Mouse (Mus musculus) forebrain, embryonic 13.5 days (tissue): ENCODE measurements around the gene Dbp. TPM values are rescaled to one million over a fixed set of nuclear protein-coding genes. Genes with fewer than 3 reads are reported as not detected.

Source experiments
- ATAC-seq: fragments of 200-750 bp; cut with Nextera tagmentation; 2 replicates; pipeline ENCODE4 v1.8.0; 2017
- H3K27ac ChIP-seq: fragments of 300-500 bp; sonication (generic); 2 replicates; pipeline ENCODE4 v1.5.1; 2015; ENCODE audit warnings: inconsistent platforms, mild to moderate bottlenecking, moderate library complexity
- H3K27me3 ChIP-seq: fragments of 300-500 bp; sonication (generic); 2 replicates; pipeline ENCODE4 v1.6.1; 2015; ENCODE audit warnings: mild to moderate bottlenecking, inconsistent platforms
- H3K36me3 ChIP-seq: fragments of 300-500 bp; sonication (generic); 2 replicates; pipeline ENCODE4 v1.6.1; 2015; ENCODE audit warnings: mild to moderate bottlenecking, inconsistent platforms; ENCODE audit not compliant: poor library complexity, severe bottlenecking
- H3K4me1 ChIP-seq: fragments of 300-500 bp; sonication (generic); 2 replicates; pipeline ENCODE4 v1.6.1; 2015; ENCODE audit warnings: inconsistent platforms
- H3K4me2 ChIP-seq: fragments of 300-500 bp; sonication (generic); 2 replicates; pipeline ENCODE4 v1.6.1; 2015; ENCODE audit warnings: inconsistent platforms, mild to moderate bottlenecking, moderate library complexity
- H3K4me3 ChIP-seq: fragments of 300-500 bp; sonication (generic); 2 replicates; pipeline ENCODE4 v1.5.1; 2015; ENCODE audit warnings: mild to moderate bottlenecking, inconsistent platforms
- H3K9ac ChIP-seq: fragments of 300-500 bp; sonication (generic); 2 replicates; pipeline ENCODE4 v1.6.1; 2015; ENCODE audit warnings: mild to moderate bottlenecking, inconsistent platforms
- H3K9me3 ChIP-seq: fragments of 300-500 bp; sonication (generic); replicated peaks from 2 replicates; pipeline ENCODE4 v1.6.1; 2016; ENCODE audit warnings: inconsistent platforms
- WGBS: fragments of 180-500 bp; shearing (Covaris S2); methylation state at CpG from one replicate; pipeline ENCODE4 v1.1.7; 2015; 5-methylcytosine and 5-hydroxymethylcytosine counted together
- polyA plus RNA-seq: library from polyadenylated mRNA; unstranded; fragments of >200 nt; fragmentation: Nextera tagmentation; extraction: Ambion mirVana; gene quantifications from 2 replicates; pipeline ENCODE4 v1.2.1, GENCODE M21; 2015

The Dbp gene
- polyA plus RNA-seq, 1 experiment from 2014 or later, result 2.5 TPM

DNA sequence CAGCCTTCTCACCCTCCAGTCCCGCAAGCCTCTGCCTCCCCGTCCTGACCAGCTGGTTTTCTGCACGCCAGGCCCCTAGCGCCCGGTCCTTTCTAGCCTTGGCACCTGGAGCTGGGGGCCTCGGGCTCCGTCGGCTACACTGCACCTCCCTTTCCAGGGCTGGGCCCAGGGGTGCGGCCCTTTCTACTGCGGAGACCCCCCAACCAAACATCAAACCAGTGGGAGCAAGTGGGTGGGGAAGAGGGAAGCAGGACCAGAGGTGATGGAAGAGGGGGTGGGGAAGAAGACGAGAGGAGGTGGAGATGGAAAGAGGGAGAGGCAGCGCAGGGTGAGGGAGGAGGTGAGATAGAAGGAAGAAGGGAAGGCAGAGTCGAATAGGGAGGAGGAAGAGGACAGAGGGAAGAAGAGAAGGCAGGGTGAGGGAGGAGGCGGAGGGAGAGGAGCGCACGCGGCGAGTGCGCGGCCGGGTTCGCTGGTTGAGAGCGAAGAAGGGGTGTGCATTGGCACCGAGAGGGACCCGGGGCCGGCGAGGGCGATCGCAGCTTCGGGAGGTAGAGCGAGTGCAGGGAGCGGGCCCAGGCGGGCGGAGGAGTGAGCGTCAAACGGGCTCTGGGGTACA, 5.3 kb upstream of the Dbp start, which contains the start of gene Car11:
Car11 (plus strand) TSS at position 321 of the 619 bp plus-strand sequence.
- WGBS, result 1% methylated on average over 36 of the region's 36 CpGs
- no peak for ATAC-seq
- H3K4me3 ChIP-seq, result peak within 1 kb of the TSS; percentile 47
- no peaks in the 10 kb centered on the region for H3K36me3 ChIP-seq
- H3K4me1 ChIP-seq, result peaks cover 39% of the 10 kb centered on the region
- peaks cover 27% of the 10 kb centered on the region for H3K27me3 ChIP-seq
- H3K9me3 ChIP-seq, result no peaks in the 10 kb centered on the region
- H3K4me2 ChIP-seq, result peak within 1 kb of the TSS; percentile 83
- peak within 1 kb of the TSS; percentile 51 for H3K27ac ChIP-seq
- peak within 1 kb of the TSS; percentile 71 for H3K9ac ChIP-seq

DNA sequence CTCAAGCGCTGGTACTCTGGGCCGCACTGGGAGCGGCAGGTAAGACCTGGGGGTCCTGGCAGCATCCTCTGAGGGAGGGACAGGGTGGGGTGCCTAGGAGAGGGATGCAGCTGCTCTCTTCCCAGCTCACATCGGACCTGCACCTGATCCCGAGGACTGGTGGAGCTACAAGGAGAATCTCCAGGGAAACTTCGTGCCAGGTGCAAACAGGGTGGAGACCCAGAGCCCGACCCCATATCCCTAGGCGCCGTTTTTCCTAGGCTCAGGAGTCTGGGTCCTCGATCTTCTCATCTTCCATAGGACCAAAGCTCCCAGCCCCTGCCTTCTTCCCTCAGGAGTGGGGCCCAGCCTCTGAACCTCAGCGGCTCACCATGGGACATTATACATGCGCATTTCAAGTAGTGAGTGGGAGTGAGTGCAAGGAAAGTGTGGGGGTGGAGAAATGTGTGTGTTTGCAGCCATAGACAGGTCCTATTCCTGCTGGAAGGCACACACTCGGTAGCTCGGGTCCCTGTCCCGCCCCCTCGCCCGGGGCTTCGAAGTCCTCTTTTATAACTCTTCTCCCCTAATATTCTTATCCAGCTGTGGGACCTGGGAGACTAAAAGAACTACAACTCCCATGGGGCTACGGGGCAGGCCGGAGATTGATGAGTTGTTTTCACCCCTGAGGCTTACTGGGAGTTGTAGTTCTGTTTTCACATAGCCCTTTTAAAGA, 4.4 kb upstream of the Dbp start:
- no peaks in the 10 kb centered on the region for H3K9me3 ChIP-seq
- H3K4me1 ChIP-seq, result peaks cover 44% of the 10 kb centered on the region

DNA sequence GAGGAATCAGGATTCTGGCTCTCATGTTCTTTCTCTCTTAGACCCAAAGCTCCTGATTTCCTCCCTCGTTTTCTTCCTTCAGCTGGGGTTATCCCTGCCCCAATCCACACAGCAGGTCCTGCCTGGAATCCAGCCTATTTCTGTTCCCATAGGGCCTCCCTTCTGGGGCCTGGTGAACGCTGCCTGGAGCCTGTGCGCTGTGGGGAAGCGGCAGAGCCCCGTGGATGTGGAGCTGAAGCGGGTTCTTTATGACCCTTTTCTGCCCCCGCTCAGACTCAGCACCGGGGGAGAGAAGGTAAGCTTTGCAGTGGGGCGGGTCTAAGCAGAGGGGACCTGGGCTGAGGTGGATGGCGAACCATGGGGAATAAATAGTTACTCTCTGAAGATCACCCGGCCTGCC, 3.8 kb upstream of the Dbp start:
- H3K4me3 ChIP-seq, result peak overlapping the region; percentile 47
- H3K27ac ChIP-seq, result peak overlapping the region; percentile 49; the same call in 1 of the 2 replicates
- no peaks in the 10 kb centered on the region for H3K9me3 ChIP-seq
- H3K4me2 ChIP-seq, result peak overlapping the region; percentile 83
- H3K27me3 ChIP-seq, result peaks cover 27% of the 10 kb centered on the region
- WGBS, result 30% methylated on average over 11 of the region's 11 CpGs
- H3K9ac ChIP-seq, result peak overlapping the region; percentile 51
- no peaks in the 10 kb centered on the region for H3K36me3 ChIP-seq
- peaks cover 50% of the 10 kb centered on the region for H3K4me1 ChIP-seq
- no peak for ATAC-seq

More for the DNA sequence above, 4.4 kb upstream of the Dbp start:
- Histone ChIP-seq H3K36me3 (no peaks in the 10 kb centered on the region), H3K4me3 (peak overlapping the region; percentile 47), H3K9ac (peak overlapping the region; percentile 71), H3K4me2 (peak overlapping the region; percentile 83), H3K27ac (peak overlapping the region; percentile 51), H3K27me3 (peaks cover 27% of the 10 kb centered on the region)
- peak; percentile 32 for ATAC-seq
- WGBS, result under 1% methylated on average over 19 of the region's 20 CpGs

DNA sequence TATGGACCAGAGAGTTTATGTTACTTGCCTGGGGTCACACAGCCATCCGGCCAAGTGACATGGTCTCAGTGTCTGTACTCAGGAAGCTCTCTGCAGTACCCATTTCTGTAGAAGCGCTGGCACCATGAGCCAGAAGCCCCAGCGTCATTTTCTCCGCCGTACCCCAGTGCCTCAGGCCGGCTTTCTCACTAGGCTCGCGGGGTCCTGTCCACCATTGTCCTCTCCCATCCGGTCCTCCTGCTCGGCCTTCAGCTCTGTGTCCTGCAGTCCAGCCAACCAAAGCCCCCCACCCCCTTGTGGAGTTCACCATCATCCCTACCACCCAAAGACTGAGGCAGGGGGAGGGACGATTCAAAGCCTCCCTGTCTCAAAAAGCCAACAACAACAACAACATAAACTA, 3.3 kb upstream of the Dbp start:
- Histone ChIP-seq H3K4me1 (peaks cover 55% of the 10 kb centered on the region), H3K9me3 (no peaks in the 10 kb centered on the region), H3K27me3 (peaks cover 27% of the 10 kb centered on the region), H3K36me3 (no peaks in the 10 kb centered on the region), H3K27ac (no peak overlapping the region), H3K4me3 (no peak overlapping the region), H3K9ac (peak overlapping the region; percentile 51; the same call in 1 of the 2 replicates), H3K4me2 (peak overlapping the region; percentile 83)
- no peak for ATAC-seq
- 85% methylated on average over 11 of the region's 11 CpGs for whole genome bisulfite sequencing

DNA sequence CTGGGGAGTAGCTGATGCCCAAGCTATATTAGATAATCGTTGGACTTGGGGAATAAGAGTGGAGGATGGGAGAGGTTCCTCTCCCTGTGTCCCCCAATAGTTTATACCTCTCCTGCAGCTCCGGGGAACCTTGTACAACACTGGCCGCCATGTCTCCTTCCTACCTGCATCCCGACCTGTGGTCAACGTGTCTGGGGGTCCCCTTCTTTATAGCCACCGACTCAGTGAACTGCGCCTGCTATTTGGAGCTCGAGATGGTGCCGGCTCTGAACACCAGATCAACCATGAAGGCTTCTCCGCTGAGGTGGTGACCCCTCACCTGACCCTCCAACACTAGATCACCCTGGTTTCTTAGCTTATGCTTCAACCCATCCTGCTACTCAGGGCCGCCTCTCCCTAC, 2.6 kb upstream of the Dbp start:
- H3K9me3 ChIP-seq, result no peaks in the 10 kb centered on the region
- no peak overlapping the region for H3K9ac ChIP-seq
- H3K27ac ChIP-seq, result no peak overlapping the region
- no peak overlapping the region for H3K4me2 ChIP-seq
- ATAC-seq, result no peak
- no peak overlapping the region for H3K4me3 ChIP-seq
- peaks cover 27% of the 10 kb centered on the region for H3K27me3 ChIP-seq
- H3K36me3 ChIP-seq, result no peaks in the 10 kb centered on the region
- WGBS, result 93% methylated on average over 11 of the region's 11 CpGs
- H3K4me1 ChIP-seq, result peaks cover 62% of the 10 kb centered on the region

DNA sequence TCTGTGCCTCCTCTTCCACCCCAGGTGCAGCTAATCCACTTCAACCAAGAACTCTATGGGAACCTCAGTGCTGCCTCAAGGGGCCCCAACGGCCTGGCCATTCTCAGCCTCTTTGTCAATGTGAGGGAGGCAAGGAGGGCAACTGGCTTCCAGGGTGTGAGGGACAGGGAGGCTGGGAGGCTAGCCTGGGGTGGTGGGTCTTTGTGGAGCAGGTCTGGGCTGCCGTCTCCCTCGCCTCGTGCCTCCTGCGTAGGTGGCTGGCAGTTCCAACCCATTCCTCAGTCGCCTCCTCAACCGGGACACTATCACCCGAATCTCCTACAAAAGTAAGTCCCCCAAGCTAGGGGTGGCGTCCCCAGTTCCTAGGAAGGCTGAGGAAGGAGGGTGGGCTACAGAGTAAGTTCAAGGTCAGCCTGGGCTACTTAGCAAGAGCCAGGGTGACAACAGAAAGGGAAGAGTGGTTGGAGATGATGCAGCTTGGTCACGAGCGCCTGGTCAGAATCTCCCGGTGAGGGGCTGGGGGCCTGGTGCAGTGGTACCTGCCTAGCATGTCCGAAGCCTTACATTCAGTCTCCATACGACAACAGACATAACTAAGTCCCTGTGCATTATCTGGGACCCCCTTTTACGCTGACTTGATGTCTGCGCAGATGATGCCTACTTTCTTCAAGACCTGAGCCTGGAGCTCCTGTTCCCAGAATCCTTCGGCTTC, 1.9 kb upstream of the Dbp start:
- no peaks in the 10 kb centered on the region for H3K9me3 ChIP-seq
- WGBS, result 92% methylated on average over 17 of the region's 17 CpGs
- no peaks in the 10 kb centered on the region for H3K36me3 ChIP-seq
- H3K4me1 ChIP-seq, result peaks cover 69% of the 10 kb centered on the region
- no peak overlapping the region for H3K4me3 ChIP-seq
- peak overlapping the region; percentile 99 for H3K4me2 ChIP-seq
- H3K27ac ChIP-seq, result peak overlapping the region; percentile 90; the same call in 1 of the 2 replicates
- no peak overlapping the region for H3K9ac ChIP-seq
- peaks cover 25% of the 10 kb centered on the region for H3K27me3 ChIP-seq
- ATAC-seq, result no peak

DNA sequence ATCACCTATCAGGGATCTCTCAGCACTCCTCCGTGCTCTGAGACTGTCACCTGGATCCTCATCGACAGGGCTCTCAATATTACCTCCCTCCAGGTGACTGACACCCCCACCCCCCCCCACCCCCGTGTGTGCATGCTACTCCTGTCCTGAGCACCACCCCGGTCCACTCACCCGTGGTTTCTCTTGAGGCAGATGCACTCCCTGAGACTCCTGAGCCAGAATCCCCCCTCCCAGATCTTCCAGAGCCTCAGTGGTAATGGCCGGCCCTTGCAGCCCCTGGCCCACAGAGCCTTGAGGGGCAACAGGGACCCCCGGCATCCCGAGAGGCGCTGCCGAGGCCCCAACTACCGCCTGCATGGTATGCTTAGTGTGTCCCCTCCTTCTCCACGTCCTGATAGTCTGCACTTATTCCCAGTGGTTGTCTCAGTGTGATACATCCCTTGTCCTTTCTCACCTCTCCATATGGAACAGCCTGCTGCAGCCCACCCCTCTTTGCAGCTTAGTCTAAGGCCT, 1.3 kb upstream of the Dbp start:
- Histone ChIP-seq H3K27ac (peak overlapping the region; percentile 90), H3K9ac (peak overlapping the region; percentile 67), H3K4me3 (peak overlapping the region; percentile 57), H3K4me2 (peak overlapping the region; percentile 99), H3K9me3 (no peaks in the 10 kb centered on the region), H3K27me3 (peaks cover 20% of the 10 kb centered on the region), H3K4me1 (peaks cover 75% of the 10 kb centered on the region), H3K36me3 (no peaks in the 10 kb centered on the region)
- WGBS, result 35% methylated on average over 12 of the region's 12 CpGs
- no peak for ATAC-seq

DNA sequence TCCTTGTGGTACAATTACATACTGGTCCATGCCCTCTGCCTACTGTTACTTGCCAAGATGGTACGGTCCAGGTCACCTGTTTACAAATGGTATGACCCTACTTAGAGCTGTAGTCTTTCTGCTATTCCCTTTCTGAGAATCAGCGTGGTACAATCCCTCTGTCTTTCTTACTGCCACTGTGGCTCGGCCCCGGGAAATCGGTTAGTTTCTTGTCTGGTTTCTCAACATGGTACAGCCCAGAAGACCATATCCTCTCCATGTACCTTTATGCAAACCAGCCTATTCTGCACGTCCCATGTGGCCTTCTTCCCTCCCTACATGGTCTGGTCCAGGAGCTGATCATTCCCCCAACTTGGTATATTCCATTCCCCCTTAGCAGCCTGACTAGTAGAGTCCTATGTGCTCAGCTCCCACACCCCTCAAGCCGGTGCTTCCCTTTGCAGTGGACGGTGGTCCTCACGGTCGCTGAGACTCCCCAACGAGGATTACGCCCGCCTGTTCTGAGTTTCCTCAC, 785 bp upstream of the Dbp start:
- WGBS, result 0% methylated on average over 13 of the region's 13 CpGs
- Histone ChIP-seq H3K27me3 (peaks cover 15% of the 10 kb centered on the region), H3K36me3 (no peaks in the 10 kb centered on the region), H3K4me3 (peak overlapping the region; percentile 57), H3K4me2 (peak overlapping the region; percentile 99), H3K9me3 (no peaks in the 10 kb centered on the region), H3K4me1 (peaks cover 80% of the 10 kb centered on the region), H3K27ac (peak overlapping the region; percentile 90), H3K9ac (peak overlapping the region; percentile 67)
- ATAC-seq, result peak; percentile 28

DNA sequence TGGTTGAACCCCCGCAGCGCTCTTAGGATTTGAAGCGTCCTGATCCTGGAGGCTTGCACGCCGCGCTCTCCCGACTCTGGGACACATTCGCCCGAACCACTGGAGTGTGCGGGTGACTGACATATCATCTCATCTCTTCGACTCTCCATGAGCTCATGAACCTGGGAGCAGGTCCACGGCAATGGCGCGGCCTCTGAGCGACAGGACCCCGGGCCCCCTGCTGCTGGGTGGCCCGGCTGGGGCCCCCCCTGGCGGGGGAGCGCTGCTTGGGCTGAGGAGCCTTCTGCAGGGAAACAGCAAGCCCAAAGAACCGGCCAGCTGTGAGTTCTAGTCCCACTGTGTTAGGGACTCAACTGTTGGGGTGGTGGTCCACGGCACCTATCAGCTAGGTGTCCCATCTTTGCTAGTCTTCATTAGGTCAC, 566 bp downstream of the Dbp start:
- Histone ChIP-seq H3K4me1 (peaks cover 81% of the 10 kb centered on the region), H3K9me3 (no peaks in the 10 kb centered on the region), H3K36me3 (peaks cover 9% of the 10 kb centered on the region), H3K27ac (peak overlapping the region; percentile 55), H3K4me3 (peak overlapping the region; percentile 57), H3K9ac (peak overlapping the region; percentile 83), H3K4me2 (peak overlapping the region; percentile 99), H3K27me3 (peaks cover 2% of the 10 kb centered on the region; the same call in 1 of the 2 replicates)
- no peak for ATAC-seq
- WGBS, result under 1% methylated on average over 21 of the region's 21 CpGs

DNA sequence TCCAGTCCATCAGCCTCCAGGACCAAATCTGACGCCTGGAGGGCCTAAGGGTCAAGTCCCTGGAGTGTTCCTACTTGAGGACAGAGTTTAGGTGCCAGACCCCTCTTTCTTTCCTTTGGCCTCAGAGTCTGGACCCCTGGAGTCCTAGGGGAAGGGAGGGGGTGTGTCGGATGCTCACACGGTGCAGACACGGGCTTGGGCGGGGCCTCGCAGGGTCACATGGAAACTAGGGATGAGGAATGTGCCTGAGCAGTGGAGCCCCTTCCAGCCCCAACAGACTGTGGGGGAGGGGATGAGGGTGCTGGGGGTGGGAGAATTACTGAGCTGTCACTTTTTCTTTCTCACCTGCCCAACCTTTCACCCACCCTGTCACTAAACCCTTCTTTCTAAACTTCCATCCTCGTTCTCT, 989 bp downstream of the Dbp start:
- Histone ChIP-seq H3K4me3 (peak overlapping the region; percentile 57), H3K4me1 (peaks cover 81% of the 10 kb centered on the region), H3K27ac (0 out of 2 replicates have a peak overlapping the region, but pooled peaks have one; percentile 55), H3K36me3 (peaks cover 13% of the 10 kb centered on the region), H3K27me3 (no peaks in the 10 kb centered on the region), H3K9me3 (no peaks in the 10 kb centered on the region), H3K4me2 (peak overlapping the region; percentile 99), H3K9ac (peak overlapping the region; percentile 83)
- under 1% methylated on average over 7 of the region's 7 CpGs for WGBS
- ATAC-seq, result no peak

DNA sequence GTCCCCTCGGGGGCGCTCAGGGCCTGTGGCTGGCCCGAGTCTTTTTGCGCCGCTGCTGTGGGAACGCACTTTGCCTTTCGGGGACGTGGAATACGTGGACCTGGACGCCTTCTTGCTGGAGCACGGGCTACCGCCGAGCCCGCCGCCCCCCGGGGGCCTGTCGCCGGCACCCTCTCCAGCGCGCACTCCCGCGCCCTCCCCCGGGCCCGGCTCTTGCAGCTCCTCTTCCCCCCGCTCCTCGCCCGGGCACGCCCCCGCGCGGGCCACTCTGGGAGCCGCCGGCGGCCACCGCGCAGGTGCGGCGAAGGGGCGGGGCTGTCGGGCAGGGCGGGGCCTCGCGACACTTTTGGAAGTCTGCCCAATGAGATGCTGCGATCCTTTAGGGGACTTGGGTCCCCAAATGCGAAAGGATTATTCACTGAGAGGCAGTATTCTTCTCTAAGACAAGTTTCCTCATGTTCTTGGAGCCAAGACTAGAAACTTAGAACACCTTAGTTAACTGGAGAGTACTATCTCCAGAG, 1.9 kb downstream of the Dbp start:
- peak overlapping the region; percentile 75 for H3K27ac ChIP-seq
- H3K4me1 ChIP-seq, result peaks cover 72% of the 10 kb centered on the region
- H3K9me3 ChIP-seq, result no peaks in the 10 kb centered on the region
- no peak for ATAC-seq
- H3K9ac ChIP-seq, result peak overlapping the region; percentile 83
- H3K4me2 ChIP-seq, result peak overlapping the region; percentile 99
- H3K27me3 ChIP-seq, result no peaks in the 10 kb centered on the region
- peaks cover 22% of the 10 kb centered on the region for H3K36me3 ChIP-seq
- peak overlapping the region; percentile 57 for H3K4me3 ChIP-seq
- under 1% methylated on average over 44 of the region's 45 CpGs for WGBS
